Mouse (Mus musculus) heart, adult 8-10 months (tissue): ENCODE measurements around the gene Cage1. TPM values are rescaled to one million over a fixed set of nuclear protein-coding genes. Genes with fewer than 3 reads are reported as not detected.

ENCODE experiments used
- DNase-seq: peaks from one replicate; pipeline ENCODE4 v3.0.0; 2022; ENCODE audit warnings: low spot score
- total RNA-seq, 4 experiments: library from RNA; stranded (reverse); gene quantifications; 2 replicates each; pipeline ENCODE4 v1.2.4; 2022

Cage1 gene
- 1 to 10 TPM; 1.6 to 3.0 (median 2.1) TPM for total RNA-seq

GRCm38 (mm10) chr13:38037044-38037687 is at the start of gene Cage1:
Gene Cage1 (minus strand): TSS chr13:38037069.
- peak; percentile 98 for DNase-seq

- DNase-seq: no peak
Observed at GRCm38 (mm10) chr13:38081161-38081560, 44.3 kb upstream of the Cage1 start.

GRCm38 (mm10) chr13:38080725-38081124 is 43.9 kb upstream of the Cage1 start:
- no peak for DNase-seq

- DNase-seq: no peak
Observed at GRCm38 (mm10) chr13:38080014-38080413, 43.1 kb upstream of the Cage1 start.

GRCm38 (mm10) chr13:38079366-38079765 is 42.5 kb upstream of the Cage1 start:
- DNase-seq: no peak

GRCm38 (mm10) chr13:38078836-38079235 is 42.0 kb upstream of the Cage1 start:
- DNase-seq: no peak

- DNase-seq: no peak
Observed at GRCm38 (mm10) chr13:38077113-38077512, 40.2 kb upstream of the Cage1 start.

GRCm38 (mm10) chr13:38074404-38074803 is 37.5 kb upstream of the Cage1 start:
- DNase-seq: no peak

GRCm38 (mm10) chr13:38073374-38074307 is 36.8 kb upstream of the Cage1 start:
- peak; percentile 17 for DNase-seq

GRCm38 (mm10) chr13:38070945-38071344 is 34.1 kb upstream of the Cage1 start:
- peak; percentile 21 for DNase-seq

GRCm38 (mm10) chr13:38064854-38065663 is 28.2 kb upstream of the Cage1 start:
- DNase-seq: peak; percentile 58

- no peak for DNase-seq
Observed at GRCm38 (mm10) chr13:38062678-38063077, 25.8 kb upstream of the Cage1 start.

GRCm38 (mm10) chr13:38049888-38050287 is 13.0 kb upstream of the Cage1 start:
- no peak for DNase-seq

GRCm38 (mm10) chr13:38037811-38038210 is 942 bp upstream of the Cage1 start:
- no peak for DNase-seq

GRCm38 (mm10) chr13:38036343-38037043 is 376 bp downstream of the Cage1 start, which contains the start of gene Riok1:
Gene Riok1 (plus strand): TSS chr13:38036995.
- no peak for DNase-seq

- no peak for DNase-seq
Observed at GRCm38 (mm10) chr13:38028407-38028806, 8.5 kb downstream of the Cage1 start.

GRCm38 (mm10) chr13:38027618-38028248 is 9.1 kb downstream of the Cage1 start:
- DNase-seq: no peak

GRCm38 (mm10) chr13:38025874-38026273 is 11.0 kb downstream of the Cage1 start:
- no peak for DNase-seq

GRCm38 (mm10) chr13:38018791-38019190 is 18.1 kb downstream of the Cage1 start:
- DNase-seq: no peak

- DNase-seq: no peak
Observed at GRCm38 (mm10) chr13:38015591-38015990, 21.3 kb downstream of the Cage1 start.

GRCm38 (mm10) chr13:38012436-38012835 is 24.4 kb downstream of the Cage1 start:
- no peak for DNase-seq
